Mouse (Mus musculus): ENCODE measurements around the gene Mup3. TPM values are rescaled to one million over a fixed set of nuclear protein-coding genes. Genes with fewer than 3 reads are reported as not detected.
"Not testable (repeated sequence)": the region's sequence is repeated elsewhere in the genome, so short reads cannot be mapped to it uniquely, and the experiment has no call there.

Mup3 gene
- polyA plus RNA-seq (2014; fragmentation: Nextera tagmentation; extraction: Ambion mirVana), result not detected in 2 replicates

DNA sequence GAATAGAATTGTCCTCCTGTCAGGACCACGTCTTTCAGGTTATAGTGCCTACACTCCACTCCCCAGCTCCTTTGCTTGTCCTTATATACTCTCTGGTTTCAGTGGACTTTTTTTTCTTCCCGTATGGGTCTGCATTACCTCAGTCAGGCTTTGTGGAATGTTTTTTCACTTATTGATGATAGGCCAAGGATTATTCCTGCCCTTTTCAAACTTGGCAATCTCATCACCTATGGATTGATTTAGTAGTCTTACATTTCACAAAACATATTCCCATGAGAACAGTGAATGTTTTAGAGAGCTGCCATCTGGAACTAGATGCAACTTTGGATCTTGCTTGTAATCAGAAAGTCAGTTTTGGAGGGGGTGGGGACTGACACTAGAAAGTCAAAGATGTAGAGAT lies at the start of gene Mup3:
Mup3 (minus strand) TSS at position 102 of the 400 bp plus-strand sequence.
- Histone ChIP-seq H3K27me3 (ENCODE audit: control insufficient read depth, insufficient read depth, low read length) (no peaks in the 10 kb centered on the region), H3K9me3 (ENCODE audit: control insufficient read depth, low read length) (no peaks in the 10 kb centered on the region), H3K4me1 (replicated peaks; ENCODE audit: control insufficient read depth, insufficient read depth, low read length) (no peaks in the 10 kb centered on the region), H3K27ac (ENCODE audit: low read depth, low read length) (no peak within 1 kb of the TSS), H3K36me3 (ENCODE audit: control insufficient read depth, insufficient read depth, low read length) (no peaks in the 10 kb centered on the region), H3K4me3 (ENCODE audit: low read depth, low read length) (no peak within 1 kb of the TSS), H3K4me2 (replicated peaks; ENCODE audit: low read depth, low read length) (no peak within 1 kb of the TSS), H3K9ac (ENCODE audit: low read depth, low read length) (no peak within 1 kb of the TSS)
- DNase-seq (ENCODE audit: low spot score) (no peak), ATAC-seq (ENCODE audit: low FRiP score) (no peak)
- 85% methylated on average over 2 of the region's 2 CpGs for WGBS

GRCm38 (mm10) chr4:62133706-62134105 lies 46.6 kb upstream of the Mup3 start:
- H3K9ac ChIP-seq (ENCODE audit: low read depth, low read length), result no peak overlapping the region
- peak; percentile 30 for DNase-seq (ENCODE audit: low spot score)
- no peaks in the 10 kb centered on the region for H3K27me3 ChIP-seq (ENCODE audit: control insufficient read depth, insufficient read depth, low read length)
- no peak for ATAC-seq (ENCODE audit: low FRiP score)
- no peak overlapping the region for H3K4me2 ChIP-seq (replicated peaks; ENCODE audit: low read depth, low read length)
- no peaks in the 10 kb centered on the region for H3K36me3 ChIP-seq (ENCODE audit: control insufficient read depth, insufficient read depth, low read length)
- WGBS, result 73% methylated on average over 7 of the region's 7 CpGs
- no peak overlapping the region for H3K27ac ChIP-seq (ENCODE audit: low read depth, low read length)
- no peak overlapping the region for H3K4me3 ChIP-seq (ENCODE audit: low read depth, low read length)
- no peaks in the 10 kb centered on the region for H3K9me3 ChIP-seq (ENCODE audit: control insufficient read depth, low read length)
- no peaks in the 10 kb centered on the region for H3K4me1 ChIP-seq (replicated peaks; ENCODE audit: control insufficient read depth, insufficient read depth, low read length)

DNA sequence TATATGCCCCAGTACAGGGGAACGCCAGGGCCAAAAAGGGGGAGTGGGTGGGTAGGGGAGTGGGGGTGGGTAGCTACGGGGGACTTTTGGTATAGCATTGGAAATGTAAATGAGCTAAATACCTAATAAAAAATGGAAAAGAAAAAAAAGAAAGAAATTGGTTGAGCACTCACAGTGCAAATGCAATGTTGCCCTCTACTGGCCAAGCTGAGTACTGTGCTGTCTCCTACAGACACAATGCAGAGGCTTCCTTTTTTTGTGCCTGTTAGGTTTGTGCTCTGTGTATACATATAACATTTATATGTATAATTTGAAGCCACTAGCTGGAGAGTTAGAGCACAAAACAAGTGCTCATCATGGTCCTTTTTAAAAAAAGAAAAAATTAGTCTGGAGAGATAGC lies 16.2 kb upstream of the Mup3 start:
- H3K27ac ChIP-seq (ENCODE audit: low read depth, low read length); H3K4me2 ChIP-seq (replicated peaks; ENCODE audit: low read depth, low read length); H3K27me3 ChIP-seq (ENCODE audit: control insufficient read depth, insufficient read depth, low read length); ATAC-seq (ENCODE audit: low FRiP score); H3K36me3 ChIP-seq (ENCODE audit: control insufficient read depth, insufficient read depth, low read length); H3K9me3 ChIP-seq (ENCODE audit: control insufficient read depth, low read length); H3K4me3 ChIP-seq (ENCODE audit: low read depth, low read length); H3K9ac ChIP-seq (ENCODE audit: low read depth, low read length); H3K4me1 ChIP-seq (replicated peaks; ENCODE audit: control insufficient read depth, insufficient read depth, low read length): not testable (repeated sequence)
- no CpG with 5 or more reads among the region's 2 CpGs for WGBS
- DNase-seq (ENCODE audit: low spot score), result peak; percentile 41

DNA sequence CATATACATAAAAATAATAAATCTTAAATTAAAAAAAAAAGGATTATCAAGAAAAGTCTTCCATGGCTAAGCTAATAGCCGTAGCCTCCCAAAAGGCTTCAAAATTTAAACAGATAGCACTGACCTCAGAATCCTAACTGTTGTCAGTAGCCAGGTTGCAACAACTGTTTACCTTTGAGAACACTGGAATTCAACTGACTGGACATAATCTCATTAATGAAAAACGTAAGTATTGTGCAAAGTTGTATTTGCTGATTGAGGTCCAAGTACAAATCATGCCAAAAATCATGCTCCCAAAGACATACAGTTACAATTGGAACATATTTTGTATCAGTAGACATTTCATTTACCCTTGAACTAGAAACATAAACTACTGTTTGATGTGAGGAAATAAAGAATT lies 811 bp upstream of the Mup3 start:
- H3K4me3 ChIP-seq (ENCODE audit: low read depth, low read length), result no peak overlapping the region
- no peak overlapping the region for H3K27ac ChIP-seq (ENCODE audit: low read depth, low read length)
- no peak for DNase-seq (ENCODE audit: low spot score)
- 85% methylated on average over 2 of the region's 2 CpGs for WGBS
- H3K9ac ChIP-seq (ENCODE audit: low read depth, low read length), result no peak overlapping the region
- no peaks in the 10 kb centered on the region for H3K9me3 ChIP-seq (ENCODE audit: control insufficient read depth, low read length)
- no peaks in the 10 kb centered on the region for H3K36me3 ChIP-seq (ENCODE audit: control insufficient read depth, insufficient read depth, low read length)
- no peak for ATAC-seq (ENCODE audit: low FRiP score)
- no peak overlapping the region for H3K4me2 ChIP-seq (replicated peaks; ENCODE audit: low read depth, low read length)
- no peaks in the 10 kb centered on the region for H3K27me3 ChIP-seq (ENCODE audit: control insufficient read depth, insufficient read depth, low read length)
- H3K4me1 ChIP-seq (replicated peaks; ENCODE audit: control insufficient read depth, insufficient read depth, low read length), result no peaks in the 10 kb centered on the region

DNA sequence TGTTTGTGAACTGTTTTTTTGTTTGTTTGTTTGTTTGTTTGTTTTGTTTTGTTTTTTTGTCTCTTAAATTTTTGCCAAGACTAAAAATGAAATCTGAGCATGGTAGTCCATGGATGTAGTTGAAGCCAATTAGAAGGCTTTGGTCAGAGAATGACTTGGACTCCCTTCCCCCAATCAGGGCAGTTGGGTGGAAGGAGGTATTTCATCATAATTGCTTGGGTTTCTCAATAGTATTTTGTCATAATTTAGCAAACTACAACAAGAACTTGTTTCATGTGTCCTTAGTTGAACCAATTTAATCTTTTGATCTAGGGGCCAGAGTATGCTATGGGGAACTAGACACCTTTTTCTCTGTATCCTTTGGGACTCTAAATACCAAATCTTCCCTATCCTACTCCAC lies 4.4 kb downstream of the Mup3 start:
- Histone ChIP-seq H3K4me2 (replicated peaks; ENCODE audit: low read depth, low read length) (no peak overlapping the region), H3K27me3 (ENCODE audit: control insufficient read depth, insufficient read depth, low read length) (no peaks in the 10 kb centered on the region), H3K4me1 (replicated peaks; ENCODE audit: control insufficient read depth, insufficient read depth, low read length) (no peaks in the 10 kb centered on the region), H3K9me3 (ENCODE audit: control insufficient read depth, low read length) (no peaks in the 10 kb centered on the region), H3K4me3 (ENCODE audit: low read depth, low read length) (no peak overlapping the region), H3K9ac (ENCODE audit: low read depth, low read length) (no peak overlapping the region), H3K27ac (ENCODE audit: low read depth, low read length) (no peak overlapping the region), H3K36me3 (ENCODE audit: control insufficient read depth, insufficient read depth, low read length) (no peaks in the 10 kb centered on the region)
- DNase-seq (ENCODE audit: low spot score) (no peak), ATAC-seq (ENCODE audit: low FRiP score) (no peak)

GRCm38 (mm10) chr4:62075126-62075525 lies 12.0 kb downstream of the Mup3 start:
- no peaks in the 10 kb centered on the region for H3K9me3 ChIP-seq (ENCODE audit: control insufficient read depth, low read length)
- H3K27ac ChIP-seq (ENCODE audit: low read depth, low read length), result no peak overlapping the region
- no peak for ATAC-seq (ENCODE audit: low FRiP score)
- no peak for DNase-seq (ENCODE audit: low spot score)
- H3K9ac ChIP-seq (ENCODE audit: low read depth, low read length), result no peak overlapping the region
- 57% methylated on average over 3 of the region's 3 CpGs for WGBS
- H3K36me3 ChIP-seq (ENCODE audit: control insufficient read depth, insufficient read depth, low read length), result no peaks in the 10 kb centered on the region
- no peaks in the 10 kb centered on the region for H3K27me3 ChIP-seq (ENCODE audit: control insufficient read depth, insufficient read depth, low read length)
- H3K4me2 ChIP-seq (replicated peaks; ENCODE audit: low read depth, low read length), result no peak overlapping the region
- H3K4me1 ChIP-seq (replicated peaks; ENCODE audit: control insufficient read depth, insufficient read depth, low read length), result no peaks in the 10 kb centered on the region
- no peak overlapping the region for H3K4me3 ChIP-seq (ENCODE audit: low read depth, low read length)

GRCm38 (mm10) chr4:62054780-62055179 lies 32.4 kb downstream of the Mup3 start:
- not testable (repeated sequence) for H3K27ac ChIP-seq (ENCODE audit: low read depth, low read length); H3K4me3 ChIP-seq (ENCODE audit: low read depth, low read length); H3K36me3 ChIP-seq (ENCODE audit: control insufficient read depth, insufficient read depth, low read length); H3K9me3 ChIP-seq (ENCODE audit: control insufficient read depth, low read length); H3K9ac ChIP-seq (ENCODE audit: low read depth, low read length); ATAC-seq (ENCODE audit: low FRiP score); DNase-seq (ENCODE audit: low spot score); H3K4me2 ChIP-seq (replicated peaks; ENCODE audit: low read depth, low read length); H3K4me1 ChIP-seq (replicated peaks; ENCODE audit: control insufficient read depth, insufficient read depth, low read length); H3K27me3 ChIP-seq (ENCODE audit: control insufficient read depth, insufficient read depth, low read length)
- whole genome bisulfite sequencing, result 80% methylated on average over 2 of the region's 2 CpGs

DNA sequence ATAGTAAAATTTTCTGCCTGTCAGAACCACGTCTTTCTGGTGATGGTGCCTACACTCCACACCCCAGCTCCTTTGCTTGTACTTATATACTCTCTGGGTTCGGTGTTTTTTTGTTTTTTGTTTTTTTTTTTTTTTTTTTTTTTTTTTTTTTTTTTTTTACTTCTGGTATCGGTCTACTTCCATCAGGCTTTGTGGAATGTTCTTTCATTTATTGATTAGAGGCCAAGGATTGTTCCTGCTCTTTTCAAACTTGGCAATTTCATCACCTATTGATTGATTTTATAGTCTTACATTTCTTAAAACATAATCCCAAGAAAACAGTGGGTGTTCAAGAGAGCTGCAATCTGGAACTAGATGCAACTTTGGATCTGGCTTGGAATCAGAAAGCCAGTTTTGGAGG lies 33.1 kb downstream of the Mup3 start, which contains the start of gene Mup20:
Mup20 (minus strand) TSS at position 101 of the 400 bp plus-strand sequence.
- not testable (repeated sequence) for H3K4me2 ChIP-seq (replicated peaks; ENCODE audit: low read depth, low read length); H3K9ac ChIP-seq (ENCODE audit: low read depth, low read length); DNase-seq (ENCODE audit: low spot score); H3K36me3 ChIP-seq (ENCODE audit: control insufficient read depth, insufficient read depth, low read length); H3K27ac ChIP-seq (ENCODE audit: low read depth, low read length); H3K27me3 ChIP-seq (ENCODE audit: control insufficient read depth, insufficient read depth, low read length); ATAC-seq (ENCODE audit: low FRiP score); H3K4me3 ChIP-seq (ENCODE audit: low read depth, low read length); H3K9me3 ChIP-seq (ENCODE audit: control insufficient read depth, low read length); H3K4me1 ChIP-seq (replicated peaks; ENCODE audit: control insufficient read depth, insufficient read depth, low read length)
- WGBS, result 88% methylated on average over 2 of the region's 3 CpGs

All from hindbrain, embryonic 11.5 days (tissue).